Mouse (Mus musculus) liver, postnatal 0 days (tissue): ENCODE measurements at regions not wholly inside any gene's neighbourhood (a gene's known extent, or its start where the extent isn't known, plus 50 kb on each side); places are given as distances from the start of the nearest gene placed in this dataset.

Experiments used
- CTCF ChIP-seq: sonication (generic); IDR thresholded peaks from 2 replicates; pipeline ENCODE4 v1.5.1; 2016; ENCODE audit warnings: antibody characterized with exemption, low read depth
- EP300 ChIP-seq: IDR thresholded peaks from 2 replicates; pipeline ENCODE4 v1.6.1; 2016; ENCODE audit warnings: antibody characterized with exemption, low read depth, mild to moderate bottlenecking

- no peak for TF ChIP-seq EP300
- no peak for TF ChIP-seq CTCF
These were observed 83.7 kb downstream of the 1700001O22Rik start for GRCm38 (mm10) chr2:30719611-30720290.
